Comparison of ENCODE assay signal across 8 mouse cellular contexts in the genomic region with DNA sequence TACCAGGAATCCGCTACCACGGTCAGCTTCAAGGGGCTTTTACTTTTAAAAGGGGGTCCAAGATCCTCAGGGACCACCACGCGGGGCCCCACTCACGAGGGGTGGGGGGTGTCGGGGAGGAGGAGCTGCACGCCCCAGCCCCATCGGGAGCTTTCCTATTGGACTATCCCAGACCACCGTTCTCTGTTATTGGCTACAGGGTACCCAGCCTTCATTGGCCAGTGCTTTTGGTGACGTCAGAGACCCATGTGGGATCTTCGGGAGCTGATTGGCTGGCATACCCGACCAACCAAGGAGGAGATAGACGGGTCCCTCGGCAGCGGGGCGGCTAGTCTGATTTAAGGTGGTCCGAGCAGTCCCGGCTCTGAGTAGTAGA. TPM values are rescaled to one million over a fixed set of nuclear protein-coding genes. Genes with fewer than 3 reads are reported as not detected.
DNase-seq lines count a peak whose midpoint lies in the region; ATAC-seq and TF ChIP-seq lines count a peak whose summit lies in the region.

No protein-coding gene starts in this region.

- peak overlapping the region; percentile 71 for H3K4me2 ChIP-seq in forebrain, postnatal 0 days (ENCODE audit: low read depth)
- H3K4me2 ChIP-seq in lung, embryonic 15.5 days: peak overlapping the region; percentile 92

- under 1% methylated on average over 18 of the region's 18 CpGs for WGBS in cerebellum, adult 2 months
- WGBS in forebrain, postnatal 0 days: 3% methylated on average over 18 of the region's 18 CpGs
- WGBS in lung, embryonic 15.5 days: 2% methylated on average over 18 of the region's 18 CpGs

- H3K27ac ChIP-seq in MEL (ENCODE audit: control insufficient read depth, low read depth, low read length): peak overlapping the region; percentile 57
- H3K27ac ChIP-seq in cerebellum, adult 2 months (ENCODE audit: insufficient read depth, low read length): peak overlapping the region; percentile 91
- no peak overlapping the region for H3K27ac ChIP-seq in forebrain, postnatal 0 days (ENCODE audit: low read depth, low read length)
- H3K27ac ChIP-seq in lung, embryonic 15.5 days: peak overlapping the region; percentile 96

- peaks cover 3 to 30% of the 10 kb centered on the region in 2 experiments; a peak in 3 of 4 replicates for H3K4me1 ChIP-seq in MEL (ENCODE audit: control insufficient read depth in 1 of 2, insufficient read depth in 2 of 2, low read length in 2 of 2)
- H3K4me1 ChIP-seq in cerebellum, adult 2 months (ENCODE audit: control insufficient read depth, insufficient read depth, low read length): peaks cover 33% of the 10 kb centered on the region
- peaks cover 26% of the 10 kb centered on the region for H3K4me1 ChIP-seq in forebrain, postnatal 0 days (ENCODE audit: insufficient read depth)
- H3K4me1 ChIP-seq in lung, embryonic 15.5 days: peaks cover 79% of the 10 kb centered on the region

- TF ChIP-seq RAD21 in MEL (IDR thresholded peaks at IDR 0.05; ENCODE audit: low read depth, low read length): no peak

- peak in 1 of 2 experiments; percentile 38; a peak in 1 of 4 replicates for TF ChIP-seq EP300 in MEL (IDR thresholded peaks at IDR 0.05; ENCODE audit: low read depth in 1 of 2, low read length in 2 of 2)

- ATAC-seq in forebrain, postnatal 0 days: peak; percentile 97
- peak; percentile 90 for ATAC-seq in lung, embryonic 15.5 days (ENCODE audit: borderline replicate concordance, extremely low read depth, low FRiP score, low TSS enrichment)

- H3K9me3 ChIP-seq in MEL (replicated peaks; ENCODE audit: insufficient read depth, low read length): no peaks in the 10 kb centered on the region
- H3K9me3 ChIP-seq in forebrain, postnatal 0 days (ENCODE audit: low read length): no peaks in the 10 kb centered on the region
- H3K9me3 ChIP-seq in lung, embryonic 15.5 days: no peaks in the 10 kb centered on the region

- TF ChIP-seq CTCF in MEL (IDR thresholded peaks at IDR 0.05 in 2 of 3, conservative IDR thresholded peaks at IDR 0.05 in 1 of 3; ENCODE audit: control insufficient read depth in 1 of 3, insufficient read depth in 1 of 3, low read depth in 2 of 3, low read length in 3 of 3, poor library complexity in 1 of 3, severe bottlenecking in 1 of 3): peak in 1 of 3 experiments; percentile 29; a peak in 2 of 6 replicates
- no peak for TF ChIP-seq CTCF in cerebellum, adult 2 months (IDR thresholded peaks at IDR 0.05; ENCODE audit: borderline replicate concordance, insufficient read depth, low read depth, low read length)
- no peak for TF ChIP-seq CTCF in forebrain, postnatal 0 days (IDR thresholded peaks at IDR 0.05; ENCODE audit: low read depth)

- TF ChIP-seq POLR2A in MEL (IDR thresholded peaks at IDR 0.05; ENCODE audit: control insufficient read depth in 1 of 2, insufficient read depth in 1 of 2, low read depth in 1 of 2, low read length in 2 of 2, poor library complexity in 1 of 2): peak in 1 of 2 experiments; percentile 30; a peak in 2 of 4 replicates
- TF ChIP-seq POLR2A in cerebellum, adult 2 months (IDR thresholded peaks at IDR 0.05; ENCODE audit: borderline replicate concordance, insufficient read depth, low read length): peak; percentile 44; the same call in 1 of the 2 replicates

- H3K9ac ChIP-seq in MEL (ENCODE audit: control insufficient read depth, low read depth, low read length, poor library complexity, severe bottlenecking): peak overlapping the region; percentile 68
- H3K9ac ChIP-seq in forebrain, postnatal 0 days: no peak overlapping the region
- H3K9ac ChIP-seq in lung, embryonic 15.5 days: peak overlapping the region; percentile 33

- peak overlapping the region; percentile 69 to 79 for H3K4me3 ChIP-seq in MEL (ENCODE audit: control insufficient read depth in 1 of 2, insufficient read depth in 1 of 2, low read depth in 2 of 2, low read length in 2 of 2)
- peak overlapping the region; percentile 87 for H3K4me3 ChIP-seq in cerebellum, adult 2 months (replicated peaks; ENCODE audit: insufficient read depth, low read depth, low read length)
- H3K4me3 ChIP-seq in forebrain, postnatal 0 days (ENCODE audit: low read depth, low read length): peak overlapping the region; percentile 41
- H3K4me3 ChIP-seq in lung, embryonic 15.5 days: peak overlapping the region; percentile 50

- DNase-seq in MEL (ENCODE audit: low read depth, low spot score): peak; percentile 99
- DNase-seq in cerebellum, adult 2 months: peak; percentile 99 to 100
- DNase-seq in forebrain, postnatal 0 days: peak; percentile 99
- peak; percentile 99 for DNase-seq in heart, postnatal 4 days
- peak; percentile 99 to 100 for DNase-seq in layer of hippocampus, adult 8-10 months (ENCODE audit: low spot score in 2 of 2)
- DNase-seq in ovary, adult 18-20 months (ENCODE audit: low spot score): peak; percentile 99
- DNase-seq in thymus, postnatal 0 days (ENCODE audit: low spot score): peak; percentile 97

- peaks cover 0 to 12% of the 10 kb centered on the region in 2 experiments; a peak in 2 of 4 replicates for H3K36me3 ChIP-seq in MEL (ENCODE audit: control insufficient read depth in 1 of 2, insufficient read depth in 2 of 2, low read length in 2 of 2)
- peaks cover 10% of the 10 kb centered on the region; the same call in 1 of the 2 replicates for H3K36me3 ChIP-seq in forebrain, postnatal 0 days (ENCODE audit: insufficient read depth)
- peaks cover 7% of the 10 kb centered on the region; the same call in 1 of the 2 replicates for H3K36me3 ChIP-seq in lung, embryonic 15.5 days

- H3K79me2 ChIP-seq in MEL (ENCODE audit: control insufficient read depth, insufficient read depth, low read length, poor library complexity): no peaks in the 10 kb centered on the region; the same call in 1 of the 2 replicates

- no peaks in the 10 kb centered on the region for H3K27me3 ChIP-seq in MEL (ENCODE audit: control insufficient read depth in 1 of 2, insufficient read depth in 2 of 2, low read length in 2 of 2)
- no peaks in the 10 kb centered on the region for H3K27me3 ChIP-seq in cerebellum, adult 2 months (ENCODE audit: control insufficient read depth, insufficient read depth, low read length)
- H3K27me3 ChIP-seq in forebrain, postnatal 0 days (ENCODE audit: insufficient read depth, low read length): peaks cover 10% of the 10 kb centered on the region; the same call in 1 of the 2 replicates
- no peaks in the 10 kb centered on the region for H3K27me3 ChIP-seq in lung, embryonic 15.5 days

RNA-seq across cellular contexts. Expression of gene Tle2, which starts 2.9 kb away (rescaled TPM):
- 0.19 and 0.75 TPM in 2 replicates for total RNA-seq in MEL (2012; rRNA removed)
- polyA plus RNA-seq in MEL (2012; ENCODE audit: insufficient read depth in 1 of 2, insufficient read length in 2 of 2, low read depth in 1 of 2, low replicate concordance in 2 of 2, missing spikeins in 1 of 2): 1 to 10 TPM in 1 of 2 experiments, not detected in 1; 2.4 TPM
- polyA plus RNA-seq in cerebellum, adult 2 months (2012; rRNA removed): 282 and 321 TPM in 2 replicates
- 20.5 and 25.6 TPM in 2 replicates for total RNA-seq in forebrain, postnatal 0 days (2014; rRNA removed)
- polyA plus RNA-seq in forebrain, postnatal 0 days (2015; fragmentation: Nextera tagmentation; extraction: Ambion mirVana): 21.0 and 30.5 TPM in 2 replicates
- total RNA-seq in heart, postnatal 4 days (2021): 10 to 100 TPM; 15.3 to 17.1 TPM
- 10 to 100 TPM; 34.5 to 59.9 (median 38.5) TPM for total RNA-seq in layer of hippocampus, adult 8-10 months (2022)
- 39.3 and 49.7 TPM in 2 replicates for polyA plus RNA-seq in lung, embryonic 15.5 days (2015; fragmentation: Nextera tagmentation; extraction: Ambion mirVana)
- polyA plus RNA-seq in thymus, postnatal 0 days (2015; fragmentation: Nextera tagmentation; extraction: Ambion mirVana): 2.4 and 2.9 TPM in 2 replicates

RNA-seq across cellular contexts. Expression of gene Aes, which starts 12.2 kb away (rescaled TPM):
- total RNA-seq in MEL (2012; rRNA removed): 170 and 197 TPM in 2 replicates
- polyA plus RNA-seq in MEL (2012; ENCODE audit: insufficient read depth in 1 of 2, insufficient read length in 2 of 2, low read depth in 1 of 2, low replicate concordance in 2 of 2, missing spikeins in 1 of 2): 100 to 1,000 TPM in 1 of 2 experiments, not detected in 1; 355 TPM
- 1,117 and 1,168 TPM in 2 replicates for polyA plus RNA-seq in cerebellum, adult 2 months (2012; rRNA removed)
- 450 and 455 TPM in 2 replicates for total RNA-seq in forebrain, postnatal 0 days (2014; rRNA removed)
- 752 and 802 TPM in 2 replicates for polyA plus RNA-seq in forebrain, postnatal 0 days (2015; fragmentation: Nextera tagmentation; extraction: Ambion mirVana)
- total RNA-seq in heart, postnatal 4 days (2021): 100 to 1,000 TPM; 821 to 843 TPM
- total RNA-seq in layer of hippocampus, adult 8-10 months (2022): 100 to 1,000 TPM; 659 to 695 (median 670) TPM
- polyA plus RNA-seq in lung, embryonic 15.5 days (2015; fragmentation: Nextera tagmentation; extraction: Ambion mirVana): 662 and 670 TPM in 2 replicates
- polyA plus RNA-seq in thymus, postnatal 0 days (2015; fragmentation: Nextera tagmentation; extraction: Ambion mirVana): 683 and 740 TPM in 2 replicates

RNA-seq across cellular contexts. Expression of gene Gna11, which starts 26.5 kb away (rescaled TPM):
- 12.2 and 14.1 TPM in 2 replicates for total RNA-seq in MEL (2012; rRNA removed)
- 10 to 100 TPM in 1 of 2 experiments, not detected in 1; 18.4 TPM for polyA plus RNA-seq in MEL (2012; ENCODE audit: insufficient read depth in 1 of 2, insufficient read length in 2 of 2, low read depth in 1 of 2, low replicate concordance in 2 of 2, missing spikeins in 1 of 2)
- 105 and 107 TPM in 2 replicates for polyA plus RNA-seq in cerebellum, adult 2 months (2012; rRNA removed)
- 110 and 114 TPM in 2 replicates for total RNA-seq in forebrain, postnatal 0 days (2014; rRNA removed)
- polyA plus RNA-seq in forebrain, postnatal 0 days (2015; fragmentation: Nextera tagmentation; extraction: Ambion mirVana): 126 and 133 TPM in 2 replicates
- 10 to 100 TPM; 58.5 to 62.7 TPM for total RNA-seq in heart, postnatal 4 days (2021)
- total RNA-seq in layer of hippocampus, adult 8-10 months (2022): 100 to 1,000 TPM; 106 to 120 (median 114) TPM
- 72.7 and 74.2 TPM in 2 replicates for polyA plus RNA-seq in lung, embryonic 15.5 days (2015; fragmentation: Nextera tagmentation; extraction: Ambion mirVana)
- polyA plus RNA-seq in thymus, postnatal 0 days (2015; fragmentation: Nextera tagmentation; extraction: Ambion mirVana): 28.5 and 30.0 TPM in 2 replicates

RNA-seq across cellular contexts. Expression of gene Tle6, which starts 29.4 kb away (rescaled TPM):
- total RNA-seq in MEL (2012; rRNA removed): 16.9 and 17.3 TPM in 2 replicates
- 10 to 100 TPM in 1 of 2 experiments, not detected in 1; 31.9 TPM for polyA plus RNA-seq in MEL (2012; ENCODE audit: insufficient read depth in 1 of 2, insufficient read length in 2 of 2, low read depth in 1 of 2, low replicate concordance in 2 of 2, missing spikeins in 1 of 2)
- polyA plus RNA-seq in cerebellum, adult 2 months (2012; rRNA removed): 8.7 and 9.6 TPM in 2 replicates
- total RNA-seq in forebrain, postnatal 0 days (2014; rRNA removed): 8.7 and 14.1 TPM in 2 replicates
- polyA plus RNA-seq in forebrain, postnatal 0 days (2015; fragmentation: Nextera tagmentation; extraction: Ambion mirVana): 4.2 and 5.1 TPM in 2 replicates
- 10 to 100 TPM in 1 of 2 experiments, 1 to 10 TPM in 1; 7.2 to 10.6 TPM for total RNA-seq in heart, postnatal 4 days (2021)
- 1 to 10 TPM; 5.0 to 7.3 (median 5.9) TPM for total RNA-seq in layer of hippocampus, adult 8-10 months (2022)
- 28.1 and 29.3 TPM in 2 replicates for polyA plus RNA-seq in lung, embryonic 15.5 days (2015; fragmentation: Nextera tagmentation; extraction: Ambion mirVana)
- 3.7 and 4.8 TPM in 2 replicates for polyA plus RNA-seq in thymus, postnatal 0 days (2015; fragmentation: Nextera tagmentation; extraction: Ambion mirVana)

RNA-seq across cellular contexts. Expression of gene BC025920, which starts 34.6 kb away (rescaled TPM):
- 0.98 and 1.1 TPM in 2 replicates for total RNA-seq in MEL (2012; rRNA removed)
- polyA plus RNA-seq in MEL (2012; ENCODE audit: insufficient read depth in 1 of 2, insufficient read length in 2 of 2, low read depth in 1 of 2, low replicate concordance in 2 of 2, missing spikeins in 1 of 2): 1 to 10 TPM in 1 of 2 experiments, not detected in 1; 1.7 TPM
- polyA plus RNA-seq in cerebellum, adult 2 months (2012; rRNA removed): 3.6 and 3.7 TPM in 2 replicates
- 3.8 and 4.7 TPM in 2 replicates for total RNA-seq in forebrain, postnatal 0 days (2014; rRNA removed)
- 1.4 TPM in 2 replicates for polyA plus RNA-seq in forebrain, postnatal 0 days (2015; fragmentation: Nextera tagmentation; extraction: Ambion mirVana)
- 1 to 10 TPM; 1.2 to 1.3 TPM for total RNA-seq in heart, postnatal 4 days (2021)
- total RNA-seq in layer of hippocampus, adult 8-10 months (2022): 1 to 10 TPM; 3.3 to 3.9 (median 3.7) TPM
- 0.66 and 0.78 TPM in 2 replicates for polyA plus RNA-seq in lung, embryonic 15.5 days (2015; fragmentation: Nextera tagmentation; extraction: Ambion mirVana)
- polyA plus RNA-seq in thymus, postnatal 0 days (2015; fragmentation: Nextera tagmentation; extraction: Ambion mirVana): 0.85 and 0.98 TPM in 2 replicates
